In genomic region chr7:126335556-126335955, GRCm38 (mm10) we compare ENCODE assay signal across 13 mouse cellular contexts. TPM values are rescaled to one million over a fixed set of nuclear protein-coding genes. Genes with fewer than 3 reads are reported as not detected.
DNase-seq lines count a peak whose midpoint lies in the region; ATAC-seq and TF ChIP-seq lines count a peak whose summit lies in the region.
"Had no signal": no experiment of that assay in that cellular context is flagged by ENCODE, and none has a peak within 500 bp of the region (broad histone marks: within the 10 kb centered on the region; RNA-seq: fewer than 3 reads in every experiment).

No protein-coding gene starts in this region.

- H3K4me2 ChIP-seq in intestine, postnatal 0 days (replicated peaks; ENCODE audit: low read depth), result no peak overlapping the region
- no peak overlapping the region for H3K4me2 ChIP-seq in intestine, embryonic 16.5 days (ENCODE audit: low read depth, low read length)
- H3K4me2 ChIP-seq in midbrain, postnatal 0 days (ENCODE audit: low read depth, low read length, poor library complexity, severe bottlenecking), result no peak overlapping the region
- no peak overlapping the region for H3K4me2 ChIP-seq in midbrain, embryonic 13.5 days (replicated peaks)
- H3K4me2 ChIP-seq in stomach, postnatal 0 days (replicated peaks; ENCODE audit: low read depth), result no peak overlapping the region
- H3K4me2 ChIP-seq: hindbrain, embryonic 14.5 days; stomach, embryonic 15.5 days had no signal

- H3K27ac ChIP-seq in intestine, postnatal 0 days (ENCODE audit: low read depth, low read length), result no peak overlapping the region
- no peak overlapping the region for H3K27ac ChIP-seq in intestine, embryonic 16.5 days (ENCODE audit: low read length)
- H3K27ac ChIP-seq in midbrain, postnatal 0 days (ENCODE audit: low read depth, low read length), result no peak overlapping the region
- no peak overlapping the region for H3K27ac ChIP-seq in midbrain, embryonic 13.5 days
- H3K27ac ChIP-seq in bone marrow, adult 2 months (ENCODE audit: control insufficient read depth, insufficient read depth, low read depth, low read length, poor library complexity), result no peak overlapping the region
- no peak overlapping the region for H3K27ac ChIP-seq in stomach, postnatal 0 days (replicated peaks)
- H3K27ac ChIP-seq: heart, embryonic 10.5 days; hindbrain, embryonic 14.5 days; stomach, embryonic 15.5 days had no signal

- H3K4me3 ChIP-seq in intestine, postnatal 0 days (ENCODE audit: low read depth, low read length), result no peak overlapping the region
- no peak overlapping the region for H3K4me3 ChIP-seq in intestine, embryonic 16.5 days (ENCODE audit: low read length)
- no peak overlapping the region for H3K4me3 ChIP-seq in midbrain, postnatal 0 days (ENCODE audit: low read depth, low read length)
- H3K4me3 ChIP-seq in midbrain, embryonic 13.5 days (replicated peaks), result no peak overlapping the region
- no peak overlapping the region for H3K4me3 ChIP-seq in bone marrow, adult 2 months (replicated peaks; ENCODE audit: control insufficient read depth, low read depth, low read length)
- no peak overlapping the region for H3K4me3 ChIP-seq in stomach, postnatal 0 days (ENCODE audit: low read depth, low read length)
- H3K4me3 ChIP-seq: erythroblast, embryonic 14.5 days; heart, embryonic 10.5 days; stomach, embryonic 15.5 days had no signal

- peak; percentile 63 for TF ChIP-seq CTCF in intestine, postnatal 0 days (IDR thresholded peaks at IDR 0.05; ENCODE audit: low read depth)
- TF ChIP-seq CTCF in midbrain, postnatal 0 days (IDR thresholded peaks at IDR 0.05), result peak; percentile 49
- TF ChIP-seq CTCF in bone marrow, adult 2 months (IDR thresholded peaks at IDR 0.05; ENCODE audit: control insufficient read depth, insufficient read depth, low read length), result peak; percentile 17; the same call in 1 of the 2 replicates
- peak; percentile 58 for TF ChIP-seq CTCF in stomach, postnatal 0 days (IDR thresholded peaks at IDR 0.05; ENCODE audit: low read depth)

- peak; percentile 21 for DNase-seq in midbrain, postnatal 0 days (ENCODE audit: low spot score)
- no peak for DNase-seq in stomach, postnatal 0 days (ENCODE audit: low spot score)
- DNase-seq in spleen, adult 18-20 months, result no peak
- DNase-seq: kidney, postnatal 4 days; right cerebral cortex, adult 18-20 months had no signal

- H3K27me3 ChIP-seq in intestine, postnatal 0 days (replicated peaks; ENCODE audit: control insufficient read depth, insufficient read depth, low read length), result no peaks in the 10 kb centered on the region
- no peaks in the 10 kb centered on the region for H3K27me3 ChIP-seq in intestine, embryonic 16.5 days (replicated peaks; ENCODE audit: control insufficient read depth, insufficient read depth, low read length)
- H3K27me3 ChIP-seq in midbrain, postnatal 0 days (ENCODE audit: insufficient read depth, low read length), result no peaks in the 10 kb centered on the region
- peaks cover 3% of the 10 kb centered on the region; the same call in 1 of the 2 replicates for H3K27me3 ChIP-seq in midbrain, embryonic 13.5 days
- no peaks in the 10 kb centered on the region for H3K27me3 ChIP-seq in stomach, postnatal 0 days (ENCODE audit: control insufficient read depth, insufficient read depth, low read length)
- H3K27me3 ChIP-seq: stomach, embryonic 15.5 days had no signal

- no peak for TF ChIP-seq EP300 in stomach, postnatal 0 days (optimal IDR thresholded peaks at IDR 0.05)

- no peaks in the 10 kb centered on the region for H3K36me3 ChIP-seq in intestine, postnatal 0 days (ENCODE audit: control insufficient read depth, insufficient read depth)
- no peaks in the 10 kb centered on the region for H3K36me3 ChIP-seq in intestine, embryonic 16.5 days (ENCODE audit: control insufficient read depth, insufficient read depth, low read length)
- no peaks in the 10 kb centered on the region for H3K36me3 ChIP-seq in midbrain, postnatal 0 days (ENCODE audit: insufficient read depth, low read length)
- no peaks in the 10 kb centered on the region for H3K36me3 ChIP-seq in midbrain, embryonic 13.5 days
- H3K36me3 ChIP-seq in stomach, postnatal 0 days (ENCODE audit: control insufficient read depth, insufficient read depth, low read length), result no peaks in the 10 kb centered on the region
- H3K36me3 ChIP-seq: heart, embryonic 10.5 days; stomach, embryonic 15.5 days had no signal

- no peak for ATAC-seq in intestine, postnatal 0 days
- no peak for ATAC-seq in intestine, embryonic 16.5 days
- ATAC-seq in midbrain, postnatal 0 days (ENCODE audit: low FRiP score), result no peak
- ATAC-seq in midbrain, embryonic 13.5 days, result no peak
- ATAC-seq in stomach, postnatal 0 days (ENCODE audit: low FRiP score, low TSS enrichment), result no peak

- H3K9me3 ChIP-seq in intestine, postnatal 0 days (ENCODE audit: control insufficient read depth), result no peaks in the 10 kb centered on the region
- H3K9me3 ChIP-seq in intestine, embryonic 16.5 days (ENCODE audit: control insufficient read depth, low read length), result no peaks in the 10 kb centered on the region
- no peaks in the 10 kb centered on the region for H3K9me3 ChIP-seq in midbrain, postnatal 0 days (ENCODE audit: low read length)
- no peaks in the 10 kb centered on the region for H3K9me3 ChIP-seq in midbrain, embryonic 13.5 days
- no peaks in the 10 kb centered on the region for H3K9me3 ChIP-seq in stomach, postnatal 0 days (ENCODE audit: control insufficient read depth, low read length)
- H3K9me3 ChIP-seq: heart, embryonic 10.5 days; stomach, embryonic 15.5 days had no signal

- no peaks in the 10 kb centered on the region for H3K4me1 ChIP-seq in intestine, postnatal 0 days (replicated peaks; ENCODE audit: control insufficient read depth, insufficient read depth, low read length)
- no peaks in the 10 kb centered on the region; the same call in 1 of the 2 replicates for H3K4me1 ChIP-seq in intestine, embryonic 16.5 days (ENCODE audit: control insufficient read depth, insufficient read depth, low read length)
- H3K4me1 ChIP-seq in midbrain, postnatal 0 days (ENCODE audit: insufficient read depth, low read length), result no peaks in the 10 kb centered on the region
- no peaks in the 10 kb centered on the region for H3K4me1 ChIP-seq in midbrain, embryonic 13.5 days (replicated peaks)
- no peaks in the 10 kb centered on the region; the same call in 1 of the 2 replicates for H3K4me1 ChIP-seq in bone marrow, adult 2 months (ENCODE audit: control insufficient read depth, insufficient read depth, low read length)
- no peaks in the 10 kb centered on the region for H3K4me1 ChIP-seq in stomach, postnatal 0 days (replicated peaks; ENCODE audit: control insufficient read depth, insufficient read depth)
- H3K4me1 ChIP-seq: stomach, embryonic 15.5 days had no signal

- 92% methylated on average over 1 of the region's 1 CpGs for WGBS in intestine, postnatal 0 days
- WGBS in intestine, embryonic 16.5 days, result 88% methylated on average over 1 of the region's 1 CpGs
- 81% methylated on average over 1 of the region's 1 CpGs for WGBS in midbrain, postnatal 0 days
- WGBS in midbrain, embryonic 13.5 days, result 83% methylated on average over 1 of the region's 1 CpGs
- WGBS in bone marrow, adult 2 months, result 86% methylated on average over 1 of the region's 1 CpGs
- WGBS in stomach, postnatal 0 days, result 79% methylated on average over 1 of the region's 1 CpGs

- no peak for TF ChIP-seq POLR2A in bone marrow, adult 2 months (IDR thresholded peaks at IDR 0.05; ENCODE audit: borderline replicate concordance, control insufficient read depth, low read depth, low read length)

- no peak overlapping the region for H3K9ac ChIP-seq in intestine, postnatal 0 days (ENCODE audit: low read depth, low read length)
- H3K9ac ChIP-seq in intestine, embryonic 16.5 days (ENCODE audit: low read depth, low read length), result no peak overlapping the region
- H3K9ac ChIP-seq in midbrain, postnatal 0 days (replicated peaks; ENCODE audit: low read length, poor library complexity, severe bottlenecking), result no peak overlapping the region
- no peak overlapping the region for H3K9ac ChIP-seq in midbrain, embryonic 13.5 days (replicated peaks)
- no peak overlapping the region for H3K9ac ChIP-seq in stomach, postnatal 0 days (ENCODE audit: low read length)
- H3K9ac ChIP-seq: hindbrain, embryonic 14.5 days; stomach, embryonic 15.5 days had no signal

RNA-seq across cellular contexts. Expression of gene Lat, which starts 33.8 kb away (rescaled TPM):
- polyA plus RNA-seq in intestine, postnatal 0 days (2015; fragmentation: Nextera tagmentation; extraction: Ambion mirVana), result 0.65 and 1.1 TPM in 2 replicates
- polyA plus RNA-seq in intestine, embryonic 16.5 days (2015; fragmentation: Nextera tagmentation; extraction: Ambion mirVana), result 0.78 and 1.3 TPM in 2 replicates
- total RNA-seq in midbrain, postnatal 0 days (2014; rRNA removed), result 0.42 TPM in 1 of 2 replicates, not detected in the other
- polyA plus RNA-seq in midbrain, postnatal 0 days (2015; fragmentation: Nextera tagmentation; extraction: Ambion mirVana), result 0.39 and 0.69 TPM in 2 replicates
- polyA plus RNA-seq in midbrain, embryonic 13.5 days (2015; fragmentation: Nextera tagmentation; extraction: Ambion mirVana), result 1.0 and 1.7 TPM in 2 replicates
- 55.3 and 74.0 TPM in 2 replicates for polyA plus RNA-seq in bone marrow, adult 2 months (2011; ENCODE audit: insufficient read depth, insufficient read length, low replicate concordance, missing spikeins)
- 0.21 and 0.46 TPM in 2 replicates for polyA plus RNA-seq in stomach, postnatal 0 days (2015; fragmentation: Nextera tagmentation; extraction: Ambion mirVana)

RNA-seq across cellular contexts. Expression of gene Spns1, which starts 41.7 kb away (rescaled TPM):
- 47.7 and 51.3 TPM in 2 replicates for polyA plus RNA-seq in intestine, postnatal 0 days (2015; fragmentation: Nextera tagmentation; extraction: Ambion mirVana)
- polyA plus RNA-seq in intestine, embryonic 16.5 days (2015; fragmentation: Nextera tagmentation; extraction: Ambion mirVana), result 70.0 and 76.2 TPM in 2 replicates
- 97.1 and 119 TPM in 2 replicates for total RNA-seq in midbrain, postnatal 0 days (2014; rRNA removed)
- polyA plus RNA-seq in midbrain, postnatal 0 days (2015; fragmentation: Nextera tagmentation; extraction: Ambion mirVana), result 88.9 and 89.5 TPM in 2 replicates
- polyA plus RNA-seq in midbrain, embryonic 13.5 days (2015; fragmentation: Nextera tagmentation; extraction: Ambion mirVana), result 77.9 and 78.6 TPM in 2 replicates
- polyA plus RNA-seq in bone marrow, adult 2 months (2011; ENCODE audit: insufficient read depth, insufficient read length, low replicate concordance, missing spikeins), result 13.0 and 32.8 TPM in 2 replicates
- polyA plus RNA-seq in stomach, postnatal 0 days (2015; fragmentation: Nextera tagmentation; extraction: Ambion mirVana), result 24.4 and 26.9 TPM in 2 replicates

Comparison
In these comparisons a context has a peak if more than half of its experiments do, and no peak if none do; other contexts are left out.
1. RNA of gene Lat, which starts 33.8 kb away (polyA plus RNA-seq): 55.3 to 74.0 TPM in bone marrow, adult 2 months; 1.0 to 1.7 TPM in midbrain, embryonic 13.5 days, 0.78 to 1.3 TPM in intestine, embryonic 16.5 days, 0.39 to 0.69 TPM in midbrain, postnatal 0 days, 0.65 to 1.1 TPM in intestine, postnatal 0 days and 0.21 to 0.46 TPM in stomach, postnatal 0 days; every median in the first group is over 10 times any median in the second.
2. Peak in every context shown above with its lines, with median percentiles within 50 percentile points of each other: CTCF ChIP-seq.